Mouse (Mus musculus) olfactory bulb, adult 2 months (tissue): Measurements from ENCODE around the gene 1700013F07Rik. TPM values are rescaled to one million over a fixed set of nuclear protein-coding genes. Genes with fewer than 3 reads are reported as not detected.

ENCODE experiments used
- H3K27ac ChIP-seq: fragments of 200-500 bp; 2 replicates; pipeline ENCODE4 v1.5.1; 2012; ENCODE audit warnings: low read depth, low read length; ENCODE audit not compliant: insufficient read depth
- H3K4me1 ChIP-seq: fragments of 200-500 bp; 2 replicates; pipeline ENCODE4 v1.6.1; 2012; ENCODE audit warnings: low read length; ENCODE audit not compliant: control insufficient read depth, insufficient read depth
- H3K4me3 ChIP-seq: fragments of 200-500 bp; 2 replicates; pipeline ENCODE4 v1.5.1; 2012; ENCODE audit warnings: mild to moderate bottlenecking, low read depth, low read length, moderate library complexity; ENCODE audit not compliant: insufficient read depth
- CTCF ChIP-seq: fragments of 200-500 bp; IDR thresholded peaks from 2 replicates; pipeline ENCODE4 v1.5.1; 2012; ENCODE audit warnings: low read depth, mild to moderate bottlenecking, low read length, moderate library complexity; ENCODE audit not compliant: insufficient read depth
- POLR2A ChIP-seq: fragments of 200-500 bp; IDR thresholded peaks from 2 replicates; pipeline ENCODE4 v1.6.1; 2012; ENCODE audit warnings: mild to moderate bottlenecking, low read depth, low read length, moderate library complexity; ENCODE audit not compliant: insufficient read depth
- WGBS: fragments of 180-500 bp; shearing (Covaris S2); methylation state at CpG from one replicate; pipeline ENCODE4 v1.1.7; 2018; 5-methylcytosine and 5-hydroxymethylcytosine counted together
- polyA plus RNA-seq: library from polyadenylated mRNA; stranded (reverse); fragments of >200 nt; gene quantifications from 2 replicates; pipeline ENCODE4 v1.2.4, GENCODE M21; 2012; ENCODE audit warnings: low replicate concordance; ENCODE audit not compliant: missing spikeins, insufficient read depth, insufficient read length

1700013F07Rik gene
- polyA plus RNA-seq, 1 experiment: not detected

DNA sequence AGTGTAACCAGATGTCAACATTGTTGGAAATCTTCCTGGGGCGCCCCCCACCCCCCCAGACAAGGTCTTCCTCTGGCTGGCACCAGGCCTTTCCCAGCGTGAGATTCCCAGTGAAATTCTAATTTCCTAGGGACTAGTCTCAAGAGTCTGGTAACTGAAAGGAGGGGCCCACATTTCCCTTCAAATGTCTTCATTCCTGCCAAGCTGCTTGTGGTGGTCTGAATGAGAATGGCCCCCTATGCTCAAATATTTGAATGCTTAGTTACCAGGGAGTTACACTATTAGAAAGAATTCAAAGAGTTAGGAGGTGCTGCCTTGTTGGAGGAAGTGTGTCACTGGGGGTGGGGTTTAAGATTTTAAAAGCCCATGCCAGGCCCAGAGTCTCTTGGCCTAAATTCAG, 54.5 kb downstream of the 1700013F07Rik start:
- no peak overlapping the region for H3K27ac ChIP-seq
- TF ChIP-seq POLR2A: no peak
- TF ChIP-seq CTCF: no peak
- H3K4me3 ChIP-seq: no peak overlapping the region
- H3K4me1 ChIP-seq: no peaks in the 10 kb centered on the region
- 42% methylated on average over 2 of the region's 2 CpGs for WGBS

DNA sequence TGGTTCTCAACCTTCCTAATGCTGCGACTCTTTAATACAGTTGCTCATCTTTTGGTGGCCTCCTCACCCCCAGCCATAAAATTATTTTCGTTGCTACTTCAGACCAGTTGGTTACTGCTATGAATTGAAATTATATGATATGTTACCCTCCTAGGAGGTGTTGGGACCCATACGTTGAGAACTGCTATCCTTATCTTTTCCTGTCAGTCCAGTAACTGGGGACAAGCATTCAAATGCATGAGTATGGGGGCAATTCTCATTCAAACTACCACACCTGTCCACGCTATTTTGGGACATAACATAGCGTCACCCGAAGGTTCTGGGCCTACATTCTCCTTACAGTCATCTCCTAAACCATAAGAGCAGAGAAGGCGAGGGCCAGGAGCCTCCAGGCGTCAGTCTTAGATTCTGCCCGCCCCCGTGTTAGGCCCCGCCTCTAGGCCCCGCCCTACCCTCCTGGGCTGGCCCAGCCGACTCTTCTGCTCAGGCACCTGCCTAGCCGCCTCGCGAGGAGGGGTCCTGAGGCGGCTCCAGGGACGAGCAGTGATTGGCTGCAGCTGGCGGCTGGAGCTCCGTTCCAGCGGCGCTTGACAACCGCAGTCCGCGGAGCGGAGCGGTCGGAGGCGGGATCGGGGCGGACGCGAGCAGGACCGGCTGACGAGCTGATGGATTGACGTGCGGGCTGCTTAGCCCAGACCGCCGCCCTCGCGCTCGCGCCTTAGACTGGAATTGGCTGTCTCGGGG, 57.0 kb downstream of the 1700013F07Rik start, which contains the start of gene Wdr47:
Gene Wdr47 (plus strand): TSS at position 494 of the 744 bp plus-strand sequence.
- 5% methylated on average over 40 of the region's 44 CpGs for WGBS
- Histone ChIP-seq H3K27ac (peak within 1 kb of the TSS; percentile 84), H3K4me1 (no peaks in the 10 kb centered on the region), H3K4me3 (peak within 1 kb of the TSS; percentile 92)
- TF ChIP-seq CTCF (no peak), POLR2A (peak; percentile 88)

DNA sequence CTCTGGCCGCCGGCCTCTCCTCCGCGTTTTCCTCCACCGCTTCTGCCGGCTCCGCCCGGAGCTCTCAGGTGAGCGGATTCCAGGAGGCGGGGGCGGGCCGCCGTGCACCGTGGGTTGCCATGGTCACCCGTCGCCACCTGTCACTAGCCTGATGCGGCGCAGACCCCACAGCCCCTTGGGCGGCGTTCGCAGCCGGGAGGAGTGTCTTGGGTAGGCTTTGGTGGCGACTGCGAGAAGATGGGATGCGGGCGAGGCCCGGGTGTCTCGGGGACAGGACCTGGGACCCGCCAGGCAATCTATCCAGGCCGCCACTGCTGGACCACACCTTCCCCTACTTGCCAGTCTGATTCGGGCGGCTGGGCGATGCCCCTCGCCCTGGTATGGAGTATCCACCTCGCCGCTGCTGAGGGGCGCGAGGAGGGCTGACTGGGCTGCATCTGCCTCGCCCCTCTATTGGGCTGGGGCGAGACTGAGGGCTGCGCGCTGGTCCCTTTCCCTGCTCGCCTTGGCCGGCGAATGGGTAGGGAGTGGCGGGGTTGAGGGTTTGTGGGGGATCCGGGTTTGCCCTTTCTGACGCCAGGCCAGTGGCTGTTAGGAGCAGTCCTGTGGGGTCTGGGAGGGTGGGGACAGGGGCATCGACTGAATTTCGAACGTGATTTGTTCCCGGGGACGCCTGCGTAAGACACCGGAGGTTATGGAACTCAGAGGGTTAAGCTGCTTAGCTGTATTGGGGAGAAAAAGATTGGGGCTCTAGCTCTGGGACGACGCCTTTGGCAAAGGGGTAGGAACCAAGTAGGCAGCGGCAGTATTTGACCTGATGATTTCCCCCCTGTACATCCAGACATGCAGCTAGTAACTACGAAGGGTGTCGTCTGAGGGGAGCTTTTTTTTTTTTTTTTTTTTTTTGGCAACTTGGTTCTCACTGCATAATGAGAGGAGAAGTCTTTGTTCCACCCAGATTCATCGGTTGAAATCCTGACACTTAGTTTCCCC, 57.9 kb downstream of the 1700013F07Rik start:
- TF ChIP-seq POLR2A (no peak; the same call in 1 of the 2 replicates), CTCF (no peak)
- H3K4me1 ChIP-seq: no peaks in the 10 kb centered on the region
- peak overlapping the region; percentile 92 for H3K4me3 ChIP-seq
- under 1% methylated on average over 61 of the region's 61 CpGs for WGBS
- H3K27ac ChIP-seq: peak overlapping the region; percentile 74

Other genes with a start within 250 kb of the 1700013F07Rik start
- not detected in 2 replicates for gene Mybphl, start 169.2 kb upstream of the 1700013F07Rik start, polyA plus RNA-seq
- not detected in 2 replicates for gene Psrc1, start 150.3 kb upstream of the 1700013F07Rik start, polyA plus RNA-seq
- gene Celsr2, start 118.6 kb upstream of the 1700013F07Rik start, polyA plus RNA-seq: not detected in 2 replicates
- 343 TPM in 1 of 2 replicates, not detected in the other for gene Sars, start 88.9 kb upstream of the 1700013F07Rik start, polyA plus RNA-seq
- gene 5330417C22Rik, start 2.4 kb downstream of the 1700013F07Rik start, polyA plus RNA-seq: not detected in 2 replicates
- gene Tmem167b, start 28.3 kb downstream of the 1700013F07Rik start, polyA plus RNA-seq: not detected in 2 replicates
- not detected in 2 replicates for gene Taf13, start 37.5 kb downstream of the 1700013F07Rik start, polyA plus RNA-seq
- 109 TPM in 1 of 2 replicates, not detected in the other for gene Wdr47, start 57.1 kb downstream of the 1700013F07Rik start, polyA plus RNA-seq
- not detected in 2 replicates for gene Clcc1, start 119.8 kb downstream of the 1700013F07Rik start, polyA plus RNA-seq
- not detected in 2 replicates for gene Gpsm2, start 188.2 kb downstream of the 1700013F07Rik start, polyA plus RNA-seq
- not detected in 2 replicates for gene Aknad1, start 205.5 kb downstream of the 1700013F07Rik start, polyA plus RNA-seq